Mouse (Mus musculus) left cerebral cortex, adult 2 months (tissue): ENCODE measurements around the gene Pdcd1lg2. TPM values are rescaled to one million over a fixed set of nuclear protein-coding genes. Genes with fewer than 3 reads are reported as not detected.

Experiments
- DNase-seq, 2 experiments: peaks; one replicate each; pipeline ENCODE4 v3.0.0; 2021 to 2022; ENCODE audit warnings: low spot score in 2 of 2, mixed read lengths in 1 of 2; ENCODE audit errors: extremely low spot score in 1 of 2
- H3K27ac ChIP-seq: fragments of 200-600 bp; 2 replicates; pipeline ENCODE4 v1.8.1; 2022
- H3K4me3 ChIP-seq: fragments of 200-600 bp; 2 replicates; pipeline ENCODE4 v1.8.1; 2022
- CTCF ChIP-seq: fragments of 200-600 bp; IDR thresholded peaks from 2 replicates; pipeline ENCODE4 v1.8.1; 2022; ENCODE audit warnings: antibody characterized with exemption, mild to moderate bottlenecking, moderate library complexity
- intact Hi-C: fragments of 180-260 bp; cut with DNase I; formaldehyde crosslinking; loops from one replicate; pipeline ENCODE4 v1.15.1; 2025
- total RNA-seq, 2 experiments: library from RNA; stranded (reverse); gene quantifications; 2 replicates each; pipeline ENCODE4 v1.2.3; 2021

The Pdcd1lg2 gene
- total RNA-seq, 2 experiments from 2014 or later = 0.32 TPM; not detected in 1

- no peak for DNase-seq
- no peak overlapping the region for H3K4me3 ChIP-seq
- no peak overlapping the region for H3K27ac ChIP-seq
- intact Hi-C loops = no loop called here
- TF ChIP-seq CTCF = no peak
Observed at GRCm38 (mm10) chr19:29514130-29514529, 103.4 kb downstream of the Pdcd1lg2 start.

- no peak for TF ChIP-seq CTCF
- Histone ChIP-seq H3K4me3 (no peak overlapping the region), H3K27ac (no peak overlapping the region)
- intact Hi-C loops = no loop called here
- no peak for DNase-seq
Observed at GRCm38 (mm10) chr19:29515386-29515785, 104.7 kb downstream of the Pdcd1lg2 start.

GRCm38 (mm10) chr19:29515991-29516390 is 105.3 kb downstream of the Pdcd1lg2 start:
- no peak overlapping the region for H3K27ac ChIP-seq
- DNase-seq = no peak
- TF ChIP-seq CTCF = no peak
- no peak overlapping the region for H3K4me3 ChIP-seq
- intact Hi-C loops = no loop called here

- no peak for DNase-seq
- no peak overlapping the region for H3K27ac ChIP-seq
- H3K4me3 ChIP-seq = no peak overlapping the region
- intact Hi-C loops = no loop called here
- no peak for TF ChIP-seq CTCF
Observed at GRCm38 (mm10) chr19:29518409-29518808, 107.7 kb downstream of the Pdcd1lg2 start.

- no peak for TF ChIP-seq CTCF
- no peak for DNase-seq
- Histone ChIP-seq H3K27ac (no peak overlapping the region), H3K4me3 (no peak overlapping the region)
- intact Hi-C loops = no loop called here
Observed at GRCm38 (mm10) chr19:29518922-29519321, 108.2 kb downstream of the Pdcd1lg2 start.

Other genes with a start within 250 kb of the Pdcd1lg2 start
- gene Jak2, start 159.1 kb upstream of the Pdcd1lg2 start, total RNA-seq = 10 to 100 TPM; 34.7 to 39.5 TPM
- under 1 TPM in 1 of 2 experiments, not detected in 1; 0.54 TPM for gene Insl6, start 85.6 kb upstream of the Pdcd1lg2 start, total RNA-seq
- 1 to 10 TPM; 1.4 to 1.7 TPM for gene Rln1, start 76.2 kb upstream of the Pdcd1lg2 start, total RNA-seq
- 10 to 100 TPM; 27.6 to 29.3 TPM for gene Plgrkt, start 43.5 kb upstream of the Pdcd1lg2 start, total RNA-seq
- gene Cd274, start 43.5 kb upstream of the Pdcd1lg2 start, total RNA-seq = 1 to 10 TPM in 1 of 2 experiments, under 1 TPM in 1; 0.89 to 1.3 TPM
- gene Ric1, start 111.4 kb downstream of the Pdcd1lg2 start, total RNA-seq = 10 to 100 TPM; 36.4 to 36.8 TPM
- gene Ermp1, start 237.5 kb downstream of the Pdcd1lg2 start, total RNA-seq = 10 to 100 TPM; 33.7 to 34.1 TPM